Mouse (Mus musculus) Patski (cell line): ENCODE measurements around the gene Cog4. TPM values are rescaled to one million over a fixed set of nuclear protein-coding genes. Genes with fewer than 3 reads are reported as not detected.
"Not testable (repeated sequence)": the region's sequence is repeated elsewhere in the genome, so short reads cannot be mapped to it uniquely, and the experiment has no call there.

Experiments used
- ATAC-seq: fragments of 100-300 bp; one replicate; pipeline ENCODE4 v1.8.0; 2021
- CTCF ChIA-PET: fragments of 350-600 bp; sonication (Branson Sonifier 250); formaldehyde crosslinking; loops from one replicate; lab custom pipeline; 2022; ENCODE audit warnings: inconsistent platforms; lab: Charles Lee
- POLR2A ChIA-PET: fragments of 350-600 bp; sonication (Branson Sonifier 250); formaldehyde crosslinking; loops from one replicate; lab custom pipeline; 2022; ENCODE audit warnings: antibody characterized with exemption, inconsistent platforms; lab: Charles Lee
- DNase-seq: peaks from one replicate; pipeline ENCODE4 v3.0.0-alpha.2; 2011; ENCODE audit warnings: low read depth, low spot score
- H3K27me3 ChIP-seq: fragments of 371-371 bp; one replicate; pipeline ENCODE4 v1.5.1; 2021
- CTCF ChIP-seq: fragments of 100-300 bp; IDR thresholded peaks from one replicate; pipeline ENCODE4 v1.5.1; 2021
- in situ Hi-C: fragments of 300-500 bp; cut with MboI; formaldehyde crosslinking; loops from 3 replicates; pipeline ENCODE4 v1.11.1; 2018; ENCODE audit warnings: low pct_unique_long_range_greater_than_20kb, mixed read lengths
- polyA plus RNA-seq: library from polyadenylated mRNA; unstranded; gene quantifications from one replicate; pipeline ENCODE4 v1.2.3, GENCODE M21; 2021

Gene Cog4
- polyA plus RNA-seq, 1 experiment from 2014 or later = 95.9 TPM

DNA sequence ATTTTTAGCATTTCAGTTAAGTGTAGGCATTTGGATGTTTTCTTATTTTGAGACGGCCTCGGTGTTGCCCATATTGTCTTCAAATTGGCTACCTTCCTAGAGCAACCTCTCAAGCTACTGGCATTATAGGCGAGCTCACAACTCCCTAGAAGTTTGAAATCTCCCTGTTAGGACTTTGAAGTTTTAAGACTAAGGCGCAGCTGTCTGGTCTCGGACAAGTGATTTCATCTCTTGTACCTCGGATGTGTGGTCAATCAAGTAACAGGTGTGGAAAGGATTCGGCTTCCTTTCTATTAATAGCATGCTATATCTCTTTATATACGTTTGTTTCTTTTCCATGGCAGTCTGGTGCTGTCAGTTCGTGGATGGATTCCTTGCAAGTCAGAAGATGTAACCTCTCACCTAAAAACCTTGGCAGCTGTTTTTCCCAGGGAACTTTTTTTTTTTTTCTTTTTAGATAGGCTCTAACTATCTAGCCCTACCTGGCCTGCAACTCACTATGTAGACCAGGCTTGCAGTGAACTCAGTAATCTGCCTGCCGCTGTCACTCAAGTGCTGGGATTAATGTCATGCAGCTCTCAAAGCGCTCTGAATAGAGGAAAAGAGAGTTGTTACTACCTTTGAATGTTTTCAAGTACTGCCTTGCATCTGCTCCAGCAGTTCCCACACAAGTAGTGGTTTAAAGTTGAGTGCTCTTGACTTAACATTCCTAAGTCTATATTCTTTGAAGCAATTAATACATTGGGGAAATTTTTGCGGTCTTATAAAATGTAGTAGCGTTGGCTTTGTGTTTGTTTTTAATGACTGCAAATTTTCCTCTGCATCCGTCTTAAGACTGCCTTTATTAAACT, 1.5 kb downstream of the Cog4 start:
- POLR2A ChIA-PET = interaction anchor here (1.0 to 1.7 kb wide), 5 partner anchors 36 to 87 kb away, joined by 3 to 5 read pairs (median 3); no protein-coding TSS in a partner anchor
- DNase-seq (no peak), ATAC-seq (no peak)
- CTCF ChIA-PET = interaction anchor here (0.9 to 1.3 kb wide), 3 partner anchors 8 to 98 kb away, joined by 3 to 5 read pairs (median 3); no protein-coding TSS in a partner anchor
- TF ChIP-seq CTCF = no peak
- no peaks in the 10 kb centered on the region for H3K27me3 ChIP-seq
- in situ Hi-C loops = no loop called here

DNA sequence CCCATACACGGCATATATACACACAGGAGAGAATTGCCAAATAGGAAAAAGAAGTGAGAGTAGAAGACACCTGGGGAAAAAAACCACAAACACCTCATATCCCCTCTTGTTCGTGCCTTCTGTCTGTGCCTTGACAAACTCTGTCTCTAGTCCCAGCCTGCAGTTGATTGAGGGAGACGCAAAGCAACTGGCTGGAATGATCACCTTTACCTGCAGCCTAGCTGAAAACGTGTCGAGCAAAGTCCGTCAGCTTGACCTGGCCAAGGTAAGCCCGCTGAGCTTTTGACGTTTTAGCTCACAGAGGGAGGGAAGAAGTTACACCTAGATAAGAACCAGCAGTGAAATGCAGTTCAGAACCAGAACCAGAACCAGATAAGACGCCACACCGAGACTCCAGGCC, 4.8 kb downstream of the Cog4 start:
- in situ Hi-C loops = no loop called here
- ATAC-seq = no peak
- POLR2A ChIA-PET = no interaction called here

DNA sequence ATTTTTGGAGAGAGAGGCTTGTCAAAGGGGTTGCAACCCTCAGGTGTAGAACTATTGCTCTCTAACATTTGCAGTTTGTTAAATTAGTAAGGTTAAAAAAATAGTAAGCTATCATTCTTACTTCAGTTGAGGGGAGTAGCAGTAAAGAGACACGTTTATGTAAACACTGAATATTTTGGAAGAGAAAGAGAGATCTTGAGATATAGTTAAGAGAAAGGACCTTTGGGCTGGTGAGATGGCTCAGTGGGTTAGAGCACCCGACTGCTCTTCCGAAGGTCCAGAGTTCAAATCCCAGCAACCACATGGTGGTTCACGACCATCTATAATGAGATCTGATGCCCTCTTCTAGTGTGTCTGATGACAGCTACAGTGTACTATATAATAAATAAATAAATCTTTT, 9.7 kb downstream of the Cog4 start:
- in situ Hi-C loops, H3K27me3 ChIP-seq, ATAC-seq, DNase-seq: not testable (repeated sequence)
- POLR2A ChIA-PET = interaction anchor here (0.6 kb wide), 1 partner anchor 72 kb away, joined by 4 read pairs; no protein-coding TSS in a partner anchor
- CTCF ChIA-PET = interaction anchor here (1.1 to 3.9 kb wide), 6 partner anchors 7 to 142 kb away, joined by 3 to 20 read pairs (median 4); partner anchors contain the start of gene Ddx19a

More for the DNA sequence above, 4.8 kb downstream of the Cog4 start:
- DNase-seq = no peak
- TF ChIP-seq CTCF = no peak
- H3K27me3 ChIP-seq = no peaks in the 10 kb centered on the region
- CTCF ChIA-PET = interaction anchor here (0.8 kb wide), 1 partner anchor 101 kb away, joined by 4 read pairs; no protein-coding TSS in a partner anchor

DNA sequence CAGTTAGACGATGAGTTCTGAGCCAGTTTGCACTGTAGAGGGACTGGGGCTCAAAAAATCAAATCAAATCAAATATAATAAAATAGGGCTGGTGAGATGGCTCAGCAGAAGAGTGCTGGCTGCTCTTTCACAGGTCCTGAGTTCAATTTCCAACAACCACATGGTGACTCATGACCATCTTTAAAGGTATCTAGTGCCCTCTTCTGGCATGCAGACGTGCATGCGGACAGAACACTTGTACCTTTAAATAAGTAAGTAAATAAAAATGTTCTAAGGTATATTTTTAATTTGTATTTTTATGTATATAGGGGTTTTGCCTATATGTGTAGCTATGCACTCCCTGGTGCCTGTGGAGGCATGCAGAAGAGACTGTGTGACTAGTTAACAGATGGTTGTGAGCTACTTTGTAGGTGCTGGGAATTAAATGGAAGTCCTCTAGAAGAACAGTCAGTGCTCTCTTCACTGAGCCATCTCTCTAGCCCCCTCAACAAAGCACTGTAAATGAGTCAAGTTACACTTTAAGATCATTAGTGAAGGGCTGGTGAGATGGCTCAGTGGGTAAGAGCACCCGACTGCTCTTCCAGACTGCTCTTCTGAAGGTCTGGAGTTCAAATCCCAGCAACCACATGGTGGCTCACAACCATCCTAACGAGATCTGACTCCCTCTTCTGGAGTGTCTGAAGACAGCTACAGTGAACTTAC, 10.5 kb downstream of the Cog4 start:
- DNase-seq = no peak
- H3K27me3 ChIP-seq = no peaks in the 10 kb centered on the region
- CTCF ChIA-PET = interaction anchor here (0.8 to 3.9 kb wide), 6 partner anchors 8 to 107 kb away, joined by 3 to 20 read pairs (median 4); no protein-coding TSS in a partner anchor
- peak; percentile 66 for TF ChIP-seq CTCF
- ATAC-seq = no peak
- in situ Hi-C loops = no loop called here
- POLR2A ChIA-PET = interaction anchor here (0.6 to 1.3 kb wide), 2 partner anchors 72 to 107 kb away, joined by 4 to 5 read pairs; no protein-coding TSS in a partner anchor

DNA sequence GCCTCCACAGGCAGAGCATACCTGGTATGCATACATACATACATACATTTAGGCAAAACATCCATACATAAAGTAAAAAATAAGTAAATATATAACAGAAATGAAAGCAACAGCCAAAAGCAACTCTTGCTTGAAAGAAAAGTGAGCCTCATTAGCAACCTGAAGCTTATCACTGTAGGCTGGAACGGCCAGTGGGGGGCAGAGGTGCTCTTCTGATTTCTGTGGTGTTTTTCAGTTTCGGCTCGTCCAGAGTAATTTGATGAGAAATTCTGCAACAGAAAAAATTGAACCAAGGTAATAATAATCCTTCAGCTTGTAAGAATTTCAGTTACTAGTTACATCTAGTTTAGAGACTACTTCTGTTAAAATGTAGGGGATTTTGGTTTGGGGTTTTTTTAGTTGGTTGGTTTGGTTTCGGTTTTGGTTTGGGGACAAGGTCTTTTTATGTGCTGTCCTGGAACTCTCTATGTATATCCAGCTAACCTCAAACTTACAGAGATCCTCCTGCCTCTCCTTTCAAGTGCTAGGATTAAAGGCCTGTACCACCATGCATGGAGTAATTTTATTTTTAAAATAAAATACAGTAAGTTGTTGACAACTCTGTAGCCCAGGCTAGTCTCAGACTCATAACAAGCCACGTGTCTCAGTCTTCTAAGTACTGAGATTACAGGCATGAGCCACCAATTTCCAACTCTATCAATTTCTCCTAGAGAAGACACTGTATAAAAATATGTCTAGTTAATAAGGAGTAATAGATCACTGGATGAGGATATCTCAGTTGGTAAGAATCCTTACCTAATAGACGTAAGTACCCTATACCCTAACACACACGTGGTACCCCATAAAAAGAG, 13.5 kb downstream of the Cog4 start:
- peak; percentile 54 for TF ChIP-seq CTCF
- POLR2A ChIA-PET = interaction anchor here (0.7 kb wide), 1 partner anchor 121 kb away, joined by 3 read pairs; no protein-coding TSS in a partner anchor
- in situ Hi-C loops = no loop called here

DNA sequence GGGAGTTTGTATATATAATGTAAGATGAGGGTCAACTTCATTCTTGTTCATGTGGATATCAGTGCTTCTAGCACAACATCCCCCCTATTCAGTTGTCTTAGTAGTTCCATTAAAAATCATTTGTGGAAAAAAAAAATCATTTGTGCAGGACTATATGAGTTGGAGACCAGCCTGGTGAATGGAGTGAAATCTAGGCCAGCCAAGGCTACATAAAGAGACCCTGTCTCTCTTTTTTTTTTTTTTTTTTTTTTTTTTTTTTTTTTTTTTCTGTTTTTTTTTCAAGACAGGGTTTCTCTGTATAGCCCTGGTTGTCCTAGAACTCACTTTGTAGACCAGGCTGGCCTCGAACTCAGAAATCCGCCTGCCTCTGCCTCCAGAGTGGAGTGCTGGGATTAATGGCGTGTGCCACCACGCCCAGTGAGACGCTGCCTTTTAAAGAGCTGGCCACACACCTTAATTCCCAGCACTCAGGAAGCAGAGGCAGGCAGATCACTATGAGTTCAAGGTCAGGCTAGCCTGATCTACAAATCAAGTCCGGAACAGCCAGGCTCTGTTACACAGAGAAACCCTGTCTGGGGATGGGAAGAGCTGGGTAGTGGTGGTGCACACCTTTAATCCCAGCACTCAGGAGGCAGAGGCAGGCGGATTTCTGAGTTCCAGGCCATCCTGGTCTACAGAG, 15.1 kb downstream of the Cog4 start:
- H3K27me3 ChIP-seq, in situ Hi-C loops, DNase-seq, CTCF ChIA-PET, ATAC-seq: not testable (repeated sequence)
- POLR2A ChIA-PET = interaction anchor here (0.6 kb wide), 1 partner anchor 167 kb away, joined by 3 read pairs; no protein-coding TSS in a partner anchor

More for the DNA sequence above, 13.5 kb downstream of the Cog4 start:
- CTCF ChIA-PET = interaction anchor here (1.0 to 1.5 kb wide), 2 partner anchors 20 to 112 kb away, joined by 3 to 4 read pairs; no protein-coding TSS in a partner anchor
- DNase-seq (no peak), ATAC-seq (no peak)
- H3K27me3 ChIP-seq = no peaks in the 10 kb centered on the region

DNA sequence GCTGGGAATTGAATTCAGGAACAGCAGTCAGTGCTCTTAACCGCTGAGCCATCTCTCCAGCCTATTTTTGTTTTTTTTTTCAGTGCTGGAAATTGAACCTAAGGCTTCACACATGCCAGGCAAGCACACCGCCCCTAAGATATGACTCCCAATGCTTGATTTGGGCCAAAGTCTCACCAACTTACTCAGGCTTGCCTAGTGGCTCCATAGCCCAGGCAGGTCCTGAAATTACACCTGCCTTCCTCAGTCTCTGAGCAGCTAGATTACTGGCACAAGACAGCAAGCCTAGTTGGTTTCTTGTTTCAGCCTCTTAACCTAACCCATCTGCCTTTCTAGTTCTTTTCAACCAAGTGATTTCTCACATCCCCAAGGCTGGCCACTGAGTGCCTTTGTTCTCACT, 24.1 kb downstream of the Cog4 start:
- no peak for TF ChIP-seq CTCF
- DNase-seq (no peak), ATAC-seq (no peak)
- ChIA-PET POLR2A (no interaction called here), CTCF (no interaction called here)
- in situ Hi-C loops = no loop called here
- no peaks in the 10 kb centered on the region for H3K27me3 ChIP-seq

DNA sequence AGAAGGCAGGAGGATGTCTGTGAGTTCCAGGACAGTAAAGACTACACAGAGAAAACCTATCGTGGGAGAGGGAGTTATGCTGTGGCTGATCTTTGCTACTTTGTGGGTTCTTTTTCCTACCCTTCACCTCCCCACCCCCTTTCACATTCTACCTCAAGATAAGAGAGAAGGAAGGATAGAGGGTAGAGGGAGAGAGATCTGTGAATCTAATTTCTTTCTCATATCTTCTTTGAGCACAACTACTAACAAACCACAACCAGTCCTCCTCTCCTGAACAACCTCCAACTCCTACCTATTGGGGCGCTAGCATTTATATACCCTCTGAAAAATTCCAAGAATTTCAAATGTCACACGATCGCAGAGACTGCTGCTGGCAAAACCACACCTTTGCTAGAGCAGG, 31.5 kb downstream of the Cog4 start:
- ChIA-PET POLR2A (no interaction called here), CTCF (interaction anchor here (0.9 kb wide), 1 partner anchor 21 kb away, joined by 3 read pairs; no protein-coding TSS in a partner anchor)
- DNase-seq (no peak), ATAC-seq (no peak)
- TF ChIP-seq CTCF = no peak
- H3K27me3 ChIP-seq = no peaks in the 10 kb centered on the region
- in situ Hi-C loops = no loop called here

DNA sequence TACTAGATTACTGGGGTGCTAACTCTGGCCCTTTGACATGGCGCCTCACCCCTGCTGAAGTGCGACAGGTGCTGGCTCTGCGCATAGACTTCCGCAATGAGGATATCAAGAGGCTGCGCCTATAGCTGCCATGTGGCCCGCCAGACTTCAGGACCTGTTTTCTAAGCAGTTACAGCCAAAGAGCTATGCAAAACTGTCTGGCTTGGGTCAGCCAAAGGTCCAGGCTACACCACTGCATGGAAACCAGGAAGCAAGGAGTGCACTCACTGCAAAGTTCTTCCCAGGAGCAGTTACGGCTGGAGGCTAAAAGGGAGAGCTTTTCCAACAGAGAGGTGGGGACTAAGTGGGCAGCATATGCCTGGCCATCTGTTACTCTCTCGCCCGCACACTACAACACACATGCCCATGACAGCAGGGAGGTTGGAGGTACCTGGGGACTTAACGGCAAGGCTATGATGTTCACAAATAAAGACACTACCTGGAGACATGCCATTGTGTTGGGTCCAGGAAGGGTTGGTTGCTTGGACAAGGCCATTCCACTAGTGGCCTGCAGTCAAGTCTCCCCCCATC, 35.4 kb downstream of the Cog4 start:
- no peak for ATAC-seq
- H3K27me3 ChIP-seq = no peaks in the 10 kb centered on the region
- POLR2A ChIA-PET = no interaction called here
- no peak for DNase-seq
- CTCF ChIA-PET = no interaction called here
- TF ChIP-seq CTCF = no peak
- in situ Hi-C loops = no loop called here
